Mouse (Mus musculus) stomach, embryonic 15.5 days (tissue): ENCODE results near the gene Lcn6. TPM values are rescaled to one million over a fixed set of nuclear protein-coding genes. Genes with fewer than 3 reads are reported as not detected.
"Not testable (repeated sequence)": the region's sequence is repeated elsewhere in the genome, so short reads cannot be mapped to it uniquely, and the experiment has no call there.

Experiments
- ATAC-seq: fragments of 200-750 bp; cut with Nextera tagmentation; 2 replicates; pipeline ENCODE4 v1.8.0; 2017; ENCODE audit warnings: low read depth, moderate number of reproducible peaks, moderate TSS enrichment; ENCODE audit not compliant: insufficient read depth, low FRiP score
- H3K27ac ChIP-seq: fragments of 300-500 bp; sonication (generic); 2 replicates; pipeline ENCODE4 v1.5.1; 2015; ENCODE audit warnings: mild to moderate bottlenecking, inconsistent platforms
- H3K27me3 ChIP-seq: fragments of 300-500 bp; sonication (generic); replicated peaks from 2 replicates; pipeline ENCODE4 v1.6.1; 2015; ENCODE audit warnings: inconsistent platforms
- H3K36me3 ChIP-seq: fragments of 300-500 bp; sonication (generic); 2 replicates; pipeline ENCODE4 v1.6.1; 2015; ENCODE audit warnings: inconsistent platforms
- H3K4me1 ChIP-seq: fragments of 300-500 bp; sonication (generic); 2 replicates; pipeline ENCODE4 v1.6.1; 2015; ENCODE audit warnings: inconsistent platforms
- H3K4me2 ChIP-seq: fragments of 300-500 bp; sonication (generic); 2 replicates; pipeline ENCODE4 v1.6.1; 2015; ENCODE audit warnings: mild to moderate bottlenecking, inconsistent platforms
- H3K4me3 ChIP-seq: fragments of 300-500 bp; sonication (generic); replicated peaks from 2 replicates; pipeline ENCODE4 v1.5.1; 2015; ENCODE audit warnings: inconsistent platforms
- H3K9ac ChIP-seq: fragments of 300-500 bp; sonication (generic); 2 replicates; pipeline ENCODE4 v1.6.1; 2015; ENCODE audit warnings: inconsistent platforms
- H3K9me3 ChIP-seq: fragments of 300-500 bp; sonication (generic); 2 replicates; pipeline ENCODE4 v1.6.1; 2016; ENCODE audit warnings: inconsistent platforms
- WGBS: fragments of 180-500 bp; shearing (Covaris S2); methylation state at CpG from one replicate; pipeline ENCODE4 v1.1.7; 2015; 5-methylcytosine and 5-hydroxymethylcytosine counted together
- polyA plus RNA-seq: library from polyadenylated mRNA; unstranded; fragments of >200 nt; fragmentation: Nextera tagmentation; extraction: Ambion mirVana; gene quantifications from 2 replicates; pipeline ENCODE4 v1.2.1, GENCODE M21; 2015

The Lcn6 gene
- polyA plus RNA-seq, 1 experiment from 2014 or later = not detected

DNA sequence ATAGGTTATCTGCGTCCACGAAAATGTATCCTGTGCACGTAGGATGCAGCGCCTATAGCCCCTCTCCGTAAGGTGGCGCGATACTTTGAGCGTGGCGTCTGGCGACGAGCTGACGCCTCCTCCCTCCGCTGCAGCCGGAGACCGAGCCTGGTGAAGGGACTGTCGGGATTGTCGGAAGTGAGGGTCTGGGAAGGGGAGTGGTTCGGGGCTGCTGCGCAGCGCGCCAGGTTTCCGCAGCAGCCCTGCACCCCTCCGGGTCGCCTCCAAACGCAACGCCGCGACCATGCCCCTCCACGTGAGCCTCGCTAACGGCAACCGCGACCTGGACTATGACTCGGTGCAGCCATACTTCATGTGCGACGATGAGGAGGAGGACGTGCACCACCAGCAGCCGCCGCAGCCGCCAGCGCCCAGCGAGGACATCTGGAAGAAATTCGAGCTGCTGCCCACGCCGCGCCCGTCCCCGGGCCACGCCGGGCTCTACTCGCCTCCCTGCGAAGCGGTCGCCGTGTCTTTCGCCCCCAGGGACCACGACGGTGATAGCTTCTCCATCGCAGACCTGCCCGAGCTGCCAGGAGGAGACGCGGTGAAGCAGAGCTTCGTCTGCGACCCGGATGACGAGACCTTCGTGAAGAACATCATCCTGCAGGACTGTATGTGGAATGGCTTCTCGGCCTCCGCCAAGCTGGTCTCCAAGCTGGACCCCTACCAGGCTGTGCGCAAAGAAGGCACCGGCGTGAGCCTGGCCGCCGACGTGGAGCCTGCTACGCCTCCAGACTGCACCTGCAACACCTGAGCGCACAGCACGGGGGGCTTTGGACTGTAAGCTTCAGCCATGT lies 30.3 kb downstream of the Lcn6 start, which contains the start of gene Bmyc:
Bmyc (plus strand) TSS at position 97 of the 839 bp plus-strand sequence.
- peak within 1 kb of the TSS; percentile 72 for H3K27ac ChIP-seq
- H3K4me1 ChIP-seq = peaks cover 7% of the 10 kb centered on the region; the same call in 1 of the 2 replicates
- peak within 1 kb of the TSS; percentile 75 for H3K4me3 ChIP-seq
- under 1% methylated on average over 78 of the region's 78 CpGs for WGBS
- H3K4me2 ChIP-seq = peak within 1 kb of the TSS; percentile 84
- H3K9me3 ChIP-seq = no peaks in the 10 kb centered on the region
- ATAC-seq = peak; percentile 90
- H3K36me3 ChIP-seq = no peaks in the 10 kb centered on the region
- no peaks in the 10 kb centered on the region for H3K27me3 ChIP-seq
- peak within 1 kb of the TSS; percentile 65 for H3K9ac ChIP-seq

DNA sequence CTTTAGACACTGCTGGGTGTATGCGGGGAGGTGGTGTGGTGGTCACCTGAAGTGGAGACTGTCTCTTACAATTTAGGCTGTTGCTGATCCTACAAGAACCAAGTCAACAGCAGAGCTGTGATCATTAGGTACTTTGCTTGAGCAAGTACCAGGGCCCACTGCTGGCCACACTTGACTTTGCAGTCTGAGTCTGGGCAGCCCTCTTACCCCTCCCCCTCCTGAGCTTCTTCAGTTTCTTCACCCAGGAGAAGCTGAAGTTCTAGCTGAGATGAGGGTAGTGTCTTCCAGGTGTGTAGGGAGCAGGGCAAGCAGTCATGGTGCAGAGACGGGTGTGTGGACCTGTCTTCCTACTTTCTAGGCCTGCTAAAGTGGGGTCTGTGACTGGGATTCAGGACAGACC lies 31.5 kb downstream of the Lcn6 start:
- Histone ChIP-seq H3K4me2 (peak overlapping the region; percentile 35), H3K27ac (no peak overlapping the region), H3K36me3 (no peaks in the 10 kb centered on the region), H3K9ac (no peak overlapping the region), H3K4me3 (peak overlapping the region; percentile 1; the same call in 1 of the 2 replicates), H3K9me3 (no peaks in the 10 kb centered on the region), H3K27me3 (no peaks in the 10 kb centered on the region), H3K4me1 (peaks cover 7% of the 10 kb centered on the region; the same call in 1 of the 2 replicates)
- ATAC-seq = no peak
- 83% methylated on average over 2 of the region's 2 CpGs for WGBS

GRCm38 (mm10) chr2:25709056-25709455 lies 32.5 kb downstream of the Lcn6 start:
- H3K4me3 ChIP-seq, H3K27me3 ChIP-seq, H3K4me2 ChIP-seq, ATAC-seq, H3K27ac ChIP-seq, H3K9ac ChIP-seq, H3K36me3 ChIP-seq, H3K9me3 ChIP-seq, H3K4me1 ChIP-seq: not testable (repeated sequence)
- 88% methylated on average over 1 of the region's 1 CpGs for WGBS

GRCm38 (mm10) chr2:25709791-25710190 lies 33.2 kb downstream of the Lcn6 start:
- 84% methylated on average over 2 of the region's 2 CpGs for WGBS
- not testable (repeated sequence) for H3K9me3 ChIP-seq, H3K9ac ChIP-seq, H3K4me3 ChIP-seq, H3K36me3 ChIP-seq, H3K4me2 ChIP-seq, H3K27ac ChIP-seq, H3K4me1 ChIP-seq, ATAC-seq, H3K27me3 ChIP-seq

- not testable (repeated sequence) for H3K4me3 ChIP-seq
These were observed 35.1 kb downstream of the Lcn6 start for GRCm38 (mm10) chr2:25711641-25712040.

DNA sequence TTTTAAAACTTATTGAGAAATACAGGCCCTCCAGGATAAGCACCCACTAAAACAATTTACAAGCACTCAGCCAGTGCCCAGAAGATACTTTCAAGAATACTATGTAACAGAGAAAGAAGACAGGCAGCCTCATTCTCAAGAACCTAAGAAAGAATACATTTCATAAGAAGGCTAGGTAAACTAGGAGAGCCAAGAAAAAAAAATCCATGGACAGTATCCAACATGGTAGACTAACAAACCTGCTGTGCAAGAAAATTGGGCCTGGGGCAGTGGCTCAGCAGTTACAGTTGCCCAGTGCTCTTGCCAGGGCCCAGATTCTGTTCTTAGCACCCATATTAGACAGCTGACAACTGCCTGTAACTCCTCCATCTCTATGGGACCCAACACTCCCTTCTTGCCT lies 40.6 kb downstream of the Lcn6 start:
- Histone ChIP-seq H3K9ac (no peak overlapping the region), H3K36me3 (no peaks in the 10 kb centered on the region), H3K27ac (no peak overlapping the region), H3K9me3 (no peaks in the 10 kb centered on the region), H3K4me2 (no peak overlapping the region), H3K27me3 (no peaks in the 10 kb centered on the region), H3K4me1 (no peaks in the 10 kb centered on the region), H3K4me3 (no peak overlapping the region)
- ATAC-seq = no peak

More at GRCm38 (mm10) chr2:25711641-25712040, 35.1 kb downstream of the Lcn6 start:
- H3K36me3 ChIP-seq, H3K9ac ChIP-seq, H3K4me2 ChIP-seq, H3K27me3 ChIP-seq, H3K9me3 ChIP-seq, H3K27ac ChIP-seq, H3K4me1 ChIP-seq: not testable (repeated sequence)
- WGBS = 16% methylated on average over 3 of the region's 3 CpGs
- ATAC-seq = 0 out of 2 replicates have a peak, but pooled peaks have one; percentile 25

Other genes with a start within 250 kb of the Lcn6 start
- gene Abca2, start 248.1 kb upstream of the Lcn6 start, polyA plus RNA-seq = 3.9 and 4.8 TPM in 2 replicates
- gene Clic3, start 219.9 kb upstream of the Lcn6 start, polyA plus RNA-seq = 11.9 and 26.5 TPM in 2 replicates
- 35.3 and 37.4 TPM in 2 replicates for gene Paxx, start 215.7 kb upstream of the Lcn6 start, polyA plus RNA-seq
- gene Ptgds, start 206.7 kb upstream of the Lcn6 start, polyA plus RNA-seq = 6.8 and 7.5 TPM in 2 replicates
- gene Lcn12, start 182.9 kb upstream of the Lcn6 start, polyA plus RNA-seq = not detected in 2 replicates
- gene Fbxw5, start 176.0 kb upstream of the Lcn6 start, polyA plus RNA-seq = 64.4 and 71.4 TPM in 2 replicates
- 8.3 and 8.6 TPM in 2 replicates for gene C8g, start 175.1 kb upstream of the Lcn6 start, polyA plus RNA-seq
- 29.4 and 31.2 TPM in 2 replicates for gene Traf2, start 129.8 kb upstream of the Lcn6 start, polyA plus RNA-seq
- 371 and 375 TPM in 2 replicates for gene Edf1, start 118.9 kb upstream of the Lcn6 start, polyA plus RNA-seq
- gene Mamdc4, start 101.9 kb upstream of the Lcn6 start, polyA plus RNA-seq = 74.5 and 104 TPM in 2 replicates
- gene Phpt1, start 101.6 kb upstream of the Lcn6 start, polyA plus RNA-seq = 144 and 151 TPM in 2 replicates
- gene Ajm1, start 95.0 kb upstream of the Lcn6 start, polyA plus RNA-seq = 1.0 and 1.1 TPM in 2 replicates
- 64.2 and 65.6 TPM in 2 replicates for gene Rabl6, start 68.3 kb upstream of the Lcn6 start, polyA plus RNA-seq
- 0.19 and 0.21 TPM in 2 replicates for gene Ccdc183, start 59.1 kb upstream of the Lcn6 start, polyA plus RNA-seq
- gene Tmem141, start 54.8 kb upstream of the Lcn6 start, polyA plus RNA-seq = 24.3 and 25.0 TPM in 2 replicates
- 4.0 and 6.2 TPM in 2 replicates for gene Fcna, start 48.8 kb upstream of the Lcn6 start, polyA plus RNA-seq
- not detected in 2 replicates for gene Lcn8, start 23.7 kb upstream of the Lcn6 start, polyA plus RNA-seq
- gene Lcn5, start 18.8 kb upstream of the Lcn6 start, polyA plus RNA-seq = not detected in 2 replicates
- gene Lcn10, start 5.9 kb downstream of the Lcn6 start, polyA plus RNA-seq = not detected in 2 replicates
- not detected in 2 replicates for gene Obp2a, start 23.3 kb downstream of the Lcn6 start, polyA plus RNA-seq
- 79.4 and 83.4 TPM in 2 replicates for gene Bmyc, start 30.0 kb downstream of the Lcn6 start, polyA plus RNA-seq
- not detected in 2 replicates for gene Obp2b, start 60.2 kb downstream of the Lcn6 start, polyA plus RNA-seq
- not detected in 2 replicates for gene Lcn3, start 88.8 kb downstream of the Lcn6 start, polyA plus RNA-seq
- gene Lcn11, start 100.2 kb downstream of the Lcn6 start, polyA plus RNA-seq = not detected in 2 replicates
- not detected in 2 replicates for gene Gm13539, start 105.5 kb downstream of the Lcn6 start, polyA plus RNA-seq
- gene Glt6d1, start 139.1 kb downstream of the Lcn6 start, polyA plus RNA-seq = not detected in 2 replicates
- not detected in 2 replicates for gene Lcn9, start 146.4 kb downstream of the Lcn6 start, polyA plus RNA-seq
- gene Sohlh1, start 170.5 kb downstream of the Lcn6 start, polyA plus RNA-seq = not detected in 2 replicates
- gene Kcnt1, start 186.9 kb downstream of the Lcn6 start, polyA plus RNA-seq = 0.39 and 0.62 TPM in 2 replicates